Mouse (Mus musculus): ENCODE measurements at regions not wholly inside any gene's neighbourhood (a gene's known extent, or its start where the extent isn't known, plus 50 kb on each side); places are given as distances from the start of the nearest gene placed in this dataset.
"Not testable (repeated sequence)": the region's sequence is repeated elsewhere in the genome, so short reads cannot be mapped to it uniquely, and the experiment has no call there.

DNA sequence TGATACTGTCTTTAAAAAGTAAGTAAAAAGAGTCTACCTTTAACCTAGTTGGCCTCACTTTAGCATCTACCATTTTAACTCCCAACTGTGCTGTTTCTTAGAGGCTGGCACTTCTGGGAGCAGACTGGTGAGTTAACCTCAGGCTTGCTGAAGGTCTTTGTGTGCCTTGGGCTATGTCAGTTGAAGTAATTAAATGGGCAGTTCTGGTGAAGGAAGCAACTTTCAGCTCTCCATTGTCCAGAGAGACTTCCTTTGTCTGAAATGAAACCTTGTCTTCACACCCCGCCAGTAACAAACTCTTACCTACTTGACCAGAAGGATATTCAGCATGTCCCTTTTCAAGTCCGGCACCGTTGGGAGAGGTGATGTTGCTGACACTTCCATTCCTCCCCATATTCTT lies 55.5 kb downstream of the Zfp281 start:
- DNase-seq, result no peak

DNA sequence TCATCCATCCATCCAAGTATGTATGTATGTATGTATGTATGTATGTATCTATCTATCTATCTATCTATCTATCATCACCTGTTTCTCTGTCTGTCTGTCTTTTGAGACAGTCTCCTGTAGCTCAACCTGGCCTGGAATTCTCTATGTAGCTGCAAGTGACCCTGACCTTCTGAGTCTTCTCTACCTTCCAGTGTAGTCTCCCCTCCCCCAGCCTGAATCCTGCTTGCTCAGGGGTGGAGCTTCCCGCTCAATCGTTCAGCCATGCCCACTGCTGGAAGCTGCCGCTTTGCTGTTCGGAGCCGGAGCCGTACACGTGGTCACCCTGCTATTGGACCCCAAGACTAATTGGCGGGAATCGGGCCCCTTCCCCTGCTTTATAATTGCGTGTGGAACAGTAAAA lies 57.6 kb downstream of the Zfp281 start:
- not testable (repeated sequence) for DNase-seq

DNA sequence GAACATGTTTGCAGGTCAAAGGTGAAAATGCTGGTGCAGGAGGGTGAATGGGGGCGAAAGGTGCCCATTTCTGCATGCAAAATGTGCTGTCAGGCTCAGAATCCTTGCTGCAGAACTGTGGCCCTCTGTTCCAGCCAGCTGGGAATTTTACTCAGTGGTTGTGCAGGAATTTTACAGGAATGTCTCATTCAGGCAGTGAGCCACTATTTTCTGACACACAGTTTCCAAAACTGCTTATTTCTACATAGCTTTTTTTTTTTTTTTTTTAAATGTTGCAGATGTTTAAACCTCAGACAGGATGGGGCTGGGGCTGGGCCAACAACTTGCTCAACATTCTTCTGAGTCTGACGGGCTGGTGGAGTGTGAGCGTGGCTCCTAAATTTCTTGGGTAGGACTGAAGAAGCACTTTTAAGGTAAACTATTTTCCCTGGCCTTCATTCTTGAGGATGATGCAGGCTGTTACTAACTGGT lies 58.4 kb downstream of the Zfp281 start:
- DNase-seq, result no peak

DNA sequence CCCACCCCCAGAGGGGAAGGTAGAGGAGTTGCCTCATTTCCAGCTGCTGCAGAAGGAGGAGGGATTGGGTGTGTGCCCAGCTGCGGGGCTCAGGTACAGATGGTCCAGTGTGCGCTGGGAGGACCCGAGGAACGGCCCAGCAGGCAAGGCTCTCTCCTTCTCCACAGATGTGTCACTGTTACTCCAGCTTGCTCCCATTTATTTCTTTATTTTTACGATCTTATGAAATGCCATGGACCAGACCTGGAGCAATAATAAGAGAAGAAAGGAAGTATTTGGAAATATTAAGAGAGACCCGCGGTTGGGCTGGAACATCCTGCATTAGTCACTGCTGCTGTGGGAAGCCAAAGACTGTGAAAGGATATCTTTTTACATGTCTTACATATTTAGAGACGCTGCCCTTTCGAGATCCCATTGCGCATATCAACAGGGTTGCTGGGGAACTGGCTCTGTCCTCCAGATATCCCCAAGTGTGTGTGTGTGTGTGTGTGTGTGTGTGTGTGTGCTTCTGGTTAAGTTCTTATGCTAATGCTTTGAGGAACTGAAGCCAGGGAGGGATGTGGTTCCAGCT lies 58.9 kb downstream of the Zfp281 start:
- DNase-seq, result no peak

DNA sequence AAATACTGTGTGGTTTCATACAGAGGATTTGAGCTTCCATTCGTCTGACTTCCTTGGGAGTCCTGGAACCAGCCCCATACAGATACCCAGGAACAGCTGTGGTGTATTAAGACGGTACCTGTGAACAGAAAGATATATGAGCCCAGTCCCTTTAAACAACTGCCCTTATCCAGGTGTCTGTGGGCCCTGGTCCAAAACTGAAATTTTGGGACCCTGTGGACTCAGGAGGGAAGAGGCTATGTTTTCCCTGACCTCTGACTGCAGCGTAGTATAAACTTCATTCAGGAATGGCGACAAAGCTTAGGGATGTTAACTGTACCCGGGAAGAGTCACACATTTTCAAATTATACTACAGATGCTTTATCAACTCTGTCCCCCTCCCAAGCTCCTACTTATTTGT lies 59.8 kb downstream of the Zfp281 start:
- no peak for DNase-seq

DNA sequence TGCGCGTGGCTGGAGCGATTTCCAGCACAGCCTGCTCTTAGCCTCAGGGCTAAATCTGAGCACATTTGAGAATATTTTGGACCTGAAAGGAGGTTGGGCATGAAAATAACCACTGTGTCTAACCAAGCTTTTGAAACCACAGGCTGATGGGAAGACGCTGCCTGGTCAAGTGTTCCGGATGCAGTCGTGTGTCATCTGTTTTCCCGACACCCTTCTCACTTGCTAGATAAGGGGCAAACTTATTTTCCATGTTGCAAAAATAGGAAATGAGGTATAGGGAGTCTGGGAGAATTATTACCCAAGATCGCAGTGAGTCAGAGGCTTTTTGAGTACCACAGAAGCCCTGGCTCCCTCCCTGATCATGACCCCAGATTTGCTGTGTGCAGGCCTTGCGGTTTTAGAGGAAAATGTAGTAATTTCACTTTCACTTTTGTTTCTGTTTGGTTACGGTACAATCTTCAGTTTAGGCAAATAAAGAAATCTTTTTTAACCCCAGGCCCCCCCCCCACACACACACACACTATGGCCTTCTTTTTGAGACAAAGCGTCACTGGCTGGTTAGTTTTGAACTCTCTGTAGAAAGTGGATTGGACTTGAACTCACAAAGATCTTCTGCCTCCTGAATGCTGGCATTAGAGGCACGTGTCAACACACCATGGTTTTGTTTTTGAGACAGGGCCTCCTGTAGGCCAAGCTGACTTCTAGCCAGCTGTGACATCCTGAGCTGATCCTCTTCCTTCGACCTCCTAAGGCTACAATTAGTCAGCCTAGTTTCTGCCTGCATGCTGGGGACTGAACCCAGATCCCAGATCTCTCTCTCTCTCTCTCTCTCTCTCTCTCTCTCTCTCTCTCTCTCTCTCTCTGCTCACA lies 60.7 kb downstream of the Zfp281 start:
- DNase-seq, result no peak

DNA sequence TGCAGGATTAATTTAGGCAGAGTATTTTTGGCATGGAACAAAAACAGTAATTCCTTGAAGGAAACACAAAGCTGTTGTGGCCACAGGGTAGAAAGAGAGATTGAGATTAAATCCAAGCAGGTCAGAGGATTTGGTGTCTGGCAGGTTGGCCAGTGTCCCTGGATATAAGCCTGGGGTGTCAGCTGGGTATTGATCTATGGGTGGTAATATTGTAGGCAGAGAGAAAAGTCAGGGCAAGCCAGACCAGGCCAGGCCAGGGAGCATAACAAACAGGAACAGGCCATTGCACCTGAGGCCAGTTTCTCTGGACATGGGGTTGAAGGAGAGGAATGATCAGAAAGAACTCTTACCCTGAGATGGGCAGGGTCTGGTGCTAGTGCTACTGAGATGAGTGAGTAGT lies 61.8 kb downstream of the Zfp281 start:
- DNase-seq, result no peak

DNA sequence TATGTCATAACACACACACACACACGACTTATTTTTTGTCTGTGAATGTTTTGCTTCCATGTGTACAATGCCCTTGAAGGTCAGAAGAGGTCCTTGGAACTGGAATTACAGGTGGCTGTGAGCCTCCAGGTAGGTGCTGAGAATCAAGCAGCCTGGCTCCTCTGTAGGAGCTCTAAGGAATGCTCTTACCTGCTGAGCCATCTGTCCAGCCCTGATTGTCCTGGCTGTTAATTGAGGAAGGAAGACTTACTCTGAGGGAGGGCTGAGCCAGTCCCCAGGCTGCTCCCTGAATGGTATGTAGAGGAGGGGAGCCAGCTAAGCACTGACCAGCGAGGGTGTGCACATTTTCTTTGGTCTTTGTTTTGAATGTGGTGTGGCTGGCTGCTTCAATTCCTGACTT lies 65.4 kb downstream of the Zfp281 start:
- DNase-seq, result no peak

DNA sequence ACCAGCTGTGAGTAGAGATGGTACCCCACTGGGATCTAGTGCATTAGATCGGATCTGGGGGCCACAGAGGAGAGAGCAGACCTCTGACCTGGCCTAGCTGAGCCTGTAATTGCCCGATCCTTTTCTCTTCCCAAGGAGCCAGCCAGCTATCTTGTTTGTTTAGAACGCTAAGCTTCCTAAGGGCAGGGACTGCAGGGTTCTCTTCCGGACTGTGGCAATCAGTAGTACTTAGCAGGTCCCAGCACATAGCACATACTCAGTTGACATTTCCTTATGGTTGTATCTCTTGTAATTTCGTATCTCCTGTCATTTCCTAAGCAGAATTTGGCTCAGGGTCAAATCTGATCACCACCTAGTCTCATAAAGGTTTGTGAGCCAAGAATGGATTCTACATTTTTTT lies 68.7 kb downstream of the Zfp281 start:
- no peak for DNase-seq

DNA sequence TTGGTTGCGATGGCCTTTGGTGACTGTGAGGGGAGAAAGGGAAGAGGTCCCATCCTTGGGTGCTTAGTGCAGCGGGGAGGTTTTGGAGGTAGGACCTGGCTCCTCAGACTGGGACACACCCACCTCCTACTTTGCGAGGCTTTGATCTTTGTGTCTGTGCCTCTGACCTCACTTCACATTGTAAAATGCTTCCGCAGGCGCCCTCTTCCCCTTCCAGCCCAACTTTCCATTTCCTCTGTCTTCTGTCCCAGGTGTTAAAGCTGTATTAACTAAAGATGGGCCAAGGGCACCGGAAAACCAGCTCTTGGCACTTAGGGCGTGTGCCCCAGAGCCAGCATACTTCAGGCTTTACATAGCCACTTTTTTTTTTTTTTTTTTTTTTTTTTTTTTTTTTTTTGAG lies 70.3 kb downstream of the Zfp281 start:
- DNase-seq, result no peak

DNA sequence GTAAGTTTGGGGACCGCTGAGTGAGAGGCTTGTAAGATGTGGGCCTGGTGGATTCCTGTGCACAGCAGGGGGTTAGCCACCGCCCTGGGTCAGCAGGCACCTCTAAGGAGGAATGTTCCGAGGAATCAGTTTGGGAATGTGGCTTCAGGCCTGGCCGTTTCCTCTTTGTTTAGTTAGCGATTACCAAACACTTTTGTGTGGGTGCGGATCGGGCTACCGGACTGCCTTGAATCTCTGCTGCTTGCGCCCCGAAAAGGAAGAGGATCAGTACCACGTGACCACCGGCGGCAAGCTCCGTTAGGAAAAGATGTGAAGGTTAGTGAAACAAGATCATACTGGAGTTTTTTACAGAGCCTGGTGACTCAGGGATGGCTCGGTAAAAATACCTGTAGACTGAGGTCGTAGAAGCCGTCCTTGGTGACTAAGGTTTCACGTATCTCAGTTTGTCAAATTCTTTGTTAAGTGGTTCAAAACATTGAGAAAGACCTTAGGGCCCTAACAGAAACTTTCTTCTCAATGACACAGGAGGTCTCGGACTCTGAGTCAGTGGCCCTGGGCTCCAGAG lies 71.5 kb downstream of the Zfp281 start:
- DNase-seq, result peak; percentile 37

DNA sequence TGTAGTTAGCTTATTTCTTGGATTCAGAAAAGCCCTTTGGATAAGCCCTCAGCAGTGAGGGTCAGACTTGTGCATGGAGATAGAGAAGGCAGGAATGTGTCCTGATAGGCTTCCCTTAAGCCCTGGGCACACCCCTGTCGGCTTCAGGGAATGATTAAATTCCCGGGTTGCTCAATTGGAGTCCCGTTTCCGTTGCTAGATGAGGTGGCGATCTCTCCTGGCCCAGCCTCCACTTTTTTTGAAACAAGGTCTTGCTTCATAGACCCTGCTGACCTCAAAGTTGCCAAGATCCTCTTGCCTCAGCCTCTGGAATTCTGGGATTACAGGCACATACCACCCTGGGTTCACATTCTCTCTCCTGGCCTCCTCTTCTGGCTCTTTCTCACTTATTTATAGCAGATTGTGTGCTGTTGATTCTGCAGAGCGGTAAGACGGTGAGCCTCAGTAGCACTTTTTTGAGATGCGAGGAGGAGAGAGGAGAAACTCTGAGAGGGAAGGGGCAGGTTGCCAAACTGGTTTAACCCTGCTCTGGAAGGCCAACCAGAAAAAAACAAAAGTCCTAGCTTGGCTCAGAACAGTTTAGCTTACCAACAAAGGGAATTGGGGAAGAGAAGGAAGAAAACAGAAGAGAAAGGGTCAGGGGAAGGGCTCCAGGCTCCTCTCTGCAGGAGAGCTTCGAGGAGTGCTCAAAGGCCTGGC lies 73.9 kb downstream of the Zfp281 start:
- peak; percentile 24 for DNase-seq

DNA sequence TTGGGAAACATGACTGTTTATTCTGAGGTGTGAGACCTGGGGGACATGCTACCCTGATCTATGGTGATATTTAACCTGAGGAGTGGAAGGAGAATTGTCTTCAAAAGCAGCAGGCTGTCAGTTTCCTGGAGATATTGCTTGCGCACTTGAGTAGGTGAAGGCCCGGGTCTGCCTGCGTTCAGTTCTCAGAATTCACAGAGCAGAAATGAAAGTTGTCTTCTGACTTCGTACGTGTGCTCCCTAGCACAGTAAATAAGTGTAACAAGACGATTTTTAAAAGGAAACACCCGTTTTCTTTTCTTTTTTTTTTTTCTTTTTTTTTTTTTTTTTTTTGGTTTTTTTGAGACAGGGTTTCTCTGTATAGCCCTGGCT lies 74.4 kb downstream of the Zfp281 start:
- no peak for DNase-seq

DNA sequence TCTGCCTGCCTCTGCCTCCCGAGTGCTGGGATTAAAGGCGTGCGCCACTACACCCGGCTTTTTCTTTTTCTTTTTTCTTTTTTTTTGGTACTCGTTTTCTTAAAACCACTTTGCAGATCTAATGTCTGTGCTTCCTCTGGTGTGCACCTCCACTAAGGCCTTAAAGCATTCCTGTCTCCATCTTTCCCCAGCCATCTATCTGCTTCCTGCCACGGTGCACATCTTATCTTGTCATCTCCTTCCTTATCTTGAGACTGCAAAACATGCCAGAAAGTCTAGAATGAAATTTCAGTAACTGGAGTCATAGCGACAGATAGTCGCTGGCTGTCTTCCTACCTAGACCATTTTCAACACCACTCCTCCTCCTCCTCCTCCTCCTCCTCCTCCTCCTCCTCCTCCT lies 74.9 kb downstream of the Zfp281 start:
- DNase-seq, result no peak

DNA sequence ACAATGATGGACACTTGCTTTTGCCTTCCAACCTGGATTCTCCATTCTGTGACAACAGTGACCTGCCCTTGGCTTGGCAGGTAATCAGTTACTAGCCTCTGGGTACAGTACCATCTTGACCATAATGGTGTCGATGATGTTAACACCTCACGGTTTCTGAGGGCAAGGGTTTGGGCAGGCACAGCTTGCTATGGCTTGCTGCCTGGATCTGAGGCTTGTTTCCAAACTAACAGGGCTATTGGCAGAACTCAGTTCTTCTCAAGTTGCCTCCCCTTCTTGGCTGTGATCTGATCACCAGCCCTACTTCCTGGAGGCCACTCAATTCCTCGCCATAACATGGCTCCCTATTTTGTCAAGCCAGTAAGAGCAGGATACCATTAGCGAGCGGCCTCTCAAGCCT lies 79.4 kb downstream of the Zfp281 start:
- no peak for DNase-seq

DNA sequence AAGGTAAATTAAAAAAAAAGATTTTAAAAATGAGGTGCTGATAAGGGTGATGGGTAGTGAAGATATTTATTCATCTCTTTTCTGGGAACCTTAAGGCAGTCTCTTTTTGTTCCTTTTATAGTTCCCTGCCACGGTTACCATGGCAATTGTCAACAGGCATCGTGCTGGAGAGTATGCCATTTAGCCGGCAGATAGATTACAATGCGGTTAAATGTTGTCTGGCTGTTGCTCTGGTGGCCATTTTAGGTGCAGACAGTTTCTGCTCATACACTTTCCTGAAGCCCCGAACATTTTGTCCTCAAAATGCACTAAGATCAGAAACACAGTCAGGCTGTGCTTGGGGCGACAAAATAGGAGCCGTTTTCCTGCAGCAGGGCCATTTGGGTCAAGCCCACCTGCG lies 81.8 kb downstream of the Zfp281 start:
- DNase-seq, result no peak

DNA sequence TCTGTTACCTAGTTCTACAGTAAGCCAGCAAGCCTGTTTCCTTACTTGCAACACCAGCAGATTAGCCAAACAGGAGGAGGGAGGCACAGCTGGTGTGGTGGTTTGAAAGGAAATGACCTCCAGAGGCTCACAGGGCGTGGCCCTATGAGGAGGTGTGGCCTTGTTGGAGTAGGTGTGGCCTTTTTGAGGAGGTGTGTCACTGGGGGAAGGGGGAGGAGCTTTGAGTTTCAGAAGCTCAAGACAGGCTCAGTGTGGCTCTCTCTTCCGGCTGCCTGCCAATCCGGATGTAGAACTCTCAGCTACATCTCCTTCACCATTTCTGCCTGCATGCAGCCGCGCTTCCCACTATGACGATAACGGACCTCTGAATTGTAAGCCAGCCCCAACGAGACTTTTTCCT lies 82.7 kb downstream of the Zfp281 start:
- no peak for DNase-seq

DNA sequence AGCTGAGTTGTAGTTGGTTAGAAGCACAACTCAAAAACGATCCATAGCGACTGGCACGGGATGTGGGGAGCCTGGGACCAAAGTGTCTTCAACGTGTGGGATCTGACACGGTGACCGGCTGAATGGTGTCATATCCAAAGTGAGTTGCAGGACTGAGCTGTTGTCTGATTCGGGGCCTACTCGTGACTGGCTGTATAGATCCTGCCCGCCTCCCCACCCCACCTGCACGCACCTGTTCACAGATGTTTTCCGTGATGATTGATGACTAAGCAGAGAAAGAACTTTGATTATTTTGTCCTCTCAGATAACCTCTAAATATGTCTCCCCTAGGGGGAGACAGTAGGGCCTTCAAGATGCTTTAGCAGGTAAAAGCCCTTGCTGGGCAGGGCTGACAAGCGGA lies 83.2 kb downstream of the Zfp281 start:
- no peak for DNase-seq

DNA sequence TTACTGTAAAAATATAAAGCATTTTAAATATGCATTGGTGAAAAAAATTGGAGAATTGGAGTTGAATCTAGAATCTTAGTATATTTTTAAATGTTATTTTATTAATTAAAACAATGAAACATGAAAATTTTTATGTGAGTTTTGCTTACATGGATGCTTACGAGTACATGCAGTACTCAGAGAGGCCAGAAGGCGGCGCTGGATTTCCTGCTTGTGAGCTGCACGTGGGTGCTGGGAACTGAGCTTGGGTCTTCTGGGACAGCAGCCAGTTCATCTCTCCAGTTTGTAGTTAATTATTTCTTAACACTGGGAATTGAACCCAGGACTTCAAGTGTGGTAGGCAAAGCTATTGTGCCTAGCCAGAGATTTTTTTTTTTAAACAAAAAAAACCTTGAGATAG lies 85.5 kb downstream of the Zfp281 start:
- no peak for DNase-seq

DNA sequence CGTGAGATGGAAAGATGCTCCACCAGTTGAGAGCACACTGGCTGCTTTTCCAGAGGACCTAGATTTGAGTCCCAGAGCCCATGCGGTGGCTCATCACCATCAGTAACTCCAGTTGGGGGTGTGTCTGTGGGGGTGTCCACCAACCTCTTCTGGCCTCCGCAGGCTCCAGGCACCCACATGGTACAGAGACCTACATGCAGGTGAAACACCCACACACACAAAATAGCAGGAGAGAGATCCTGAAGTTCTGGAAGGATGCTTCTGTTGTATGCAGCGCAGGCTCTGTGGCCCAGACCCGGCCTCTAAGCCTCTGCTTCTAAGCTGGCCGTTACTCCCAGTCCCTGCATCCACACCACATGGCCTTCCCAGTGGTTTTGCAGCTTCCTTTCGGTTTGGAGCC lies 86.5 kb downstream of the Zfp281 start:
- DNase-seq, result no peak

DNA sequence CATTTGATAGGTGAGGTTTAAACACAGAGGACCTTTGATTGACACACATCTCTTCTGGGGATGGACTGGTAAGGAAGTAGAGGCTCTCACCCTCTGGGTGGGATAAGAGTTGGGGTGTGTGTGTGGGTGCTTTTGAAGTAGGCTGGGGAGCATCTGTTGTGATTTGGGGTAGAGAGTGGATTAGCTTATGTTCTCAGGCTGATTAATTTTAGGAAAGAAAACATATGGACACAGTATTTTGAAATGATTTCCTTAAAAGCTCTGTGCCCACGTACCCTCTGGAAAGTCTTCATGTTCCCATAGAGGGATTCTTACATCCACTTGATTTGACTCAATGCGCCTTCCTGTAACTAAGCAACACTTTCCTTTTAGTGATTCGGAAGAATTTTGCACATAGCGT lies 89.4 kb downstream of the Zfp281 start:
- no peak for DNase-seq

DNA sequence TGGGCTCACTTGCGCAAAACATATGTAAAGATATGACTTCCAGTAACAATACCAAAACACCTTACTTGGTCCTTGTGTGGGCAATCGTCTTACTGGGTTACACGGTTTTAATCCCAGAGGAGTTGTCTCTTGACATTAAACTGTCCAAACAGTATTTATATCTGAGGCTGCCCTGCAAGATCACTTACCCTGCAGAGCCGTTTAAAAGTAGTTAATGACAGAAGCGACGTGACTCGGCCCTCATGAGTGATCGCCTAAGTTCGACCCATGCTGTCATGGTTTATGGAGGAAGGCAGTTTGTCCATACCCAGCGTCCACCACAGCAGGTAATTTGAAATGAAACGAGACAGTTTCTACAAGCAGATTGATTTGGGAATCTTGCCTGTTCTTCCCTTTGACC lies 90.3 kb downstream of the Zfp281 start:
- no peak for DNase-seq

DNA sequence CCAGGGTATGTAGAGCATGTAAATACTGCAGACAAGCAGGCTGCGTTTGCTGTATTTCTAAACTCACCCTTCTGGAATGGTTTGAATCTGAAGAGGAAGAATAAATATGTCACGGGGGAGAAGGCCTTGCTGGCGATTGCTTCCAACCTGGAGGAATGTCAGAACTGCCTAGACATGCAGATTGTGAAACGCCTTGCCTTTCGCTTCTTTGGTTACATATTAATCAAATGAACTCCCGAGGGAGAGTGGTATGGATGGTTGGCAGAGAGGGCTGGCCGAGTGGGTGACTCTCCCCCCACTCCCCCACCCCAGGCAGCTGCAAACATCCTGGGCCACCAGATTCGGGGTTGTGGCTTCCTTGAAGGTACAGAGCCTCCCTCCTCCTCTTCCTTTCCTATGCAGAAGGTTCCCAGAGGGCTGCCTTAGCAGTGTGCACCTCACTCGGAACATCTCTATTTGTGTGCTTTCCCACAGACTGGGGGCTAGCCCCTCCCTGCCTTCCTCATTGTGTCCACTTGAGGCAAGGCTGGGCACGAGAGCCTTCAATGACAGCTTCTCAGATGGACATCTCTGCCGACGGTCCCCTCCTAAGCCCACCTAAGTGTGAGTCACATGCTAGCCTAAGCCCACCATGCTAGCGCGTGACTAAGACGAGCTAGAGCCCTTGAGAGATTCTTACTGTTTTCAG lies 93.3 kb downstream of the Zfp281 start:
- no peak for DNase-seq
